Mouse (Mus musculus) sigmoid colon, adult 10 weeks (tissue): Measurements from ENCODE around the gene Gm340. TPM values are rescaled to one million over a fixed set of nuclear protein-coding genes. Genes with fewer than 3 reads are reported as not detected.

Experiments used
- polyA plus RNA-seq: library from polyadenylated mRNA; stranded (reverse); fragments of 350-450 nt; fragmentation: Illumina TruSeq; extraction: RNeasy Lipid Tissue Mini Kit (QIAGEN cat#74804); gene quantifications from one replicate; pipeline ENCODE4 v1.2.3, GENCODE M21; 2014; ENCODE audit warnings: low read depth, low replicate concordance

The Gm340 gene
- 2.3 TPM for polyA plus RNA-seq

DNA sequence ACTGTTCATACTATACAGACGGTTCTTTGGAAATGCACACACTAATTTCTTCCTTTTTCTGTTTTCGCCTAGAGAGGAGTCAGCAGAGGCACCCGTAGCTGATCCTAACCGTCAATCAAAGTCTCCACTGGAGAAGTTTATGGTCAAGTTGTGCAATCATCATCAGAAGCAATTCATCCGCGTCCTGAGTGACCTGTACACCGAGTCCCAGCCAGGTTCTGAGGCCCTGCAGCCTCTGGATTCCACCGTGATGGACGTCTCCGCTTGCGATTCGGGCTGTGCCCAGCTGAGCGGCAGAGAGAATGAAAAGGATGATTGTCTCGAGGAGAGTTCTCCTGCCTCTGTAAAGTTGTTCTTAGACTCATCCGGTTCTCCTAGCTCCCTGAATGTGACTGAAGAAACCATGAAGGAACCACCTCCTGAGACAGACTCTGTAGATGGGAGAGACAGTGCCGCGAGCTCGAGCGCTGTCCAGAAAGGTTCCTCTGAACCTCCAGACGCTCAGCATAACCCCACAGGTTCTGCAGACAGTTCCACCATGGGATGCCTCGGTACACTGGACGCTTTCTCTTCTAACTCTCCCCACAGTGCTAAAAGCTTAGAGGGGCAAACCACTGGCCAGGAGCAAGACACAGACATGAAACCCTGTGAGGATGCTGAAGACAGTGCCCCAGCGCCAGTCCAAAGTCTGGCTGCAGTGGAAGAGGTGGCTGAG is at the start of gene Gm340:
Gene Gm340, plus strand, starts transcription at position 665 of the 715 bp plus-strand sequence.

Other genes with a start within 250 kb of the Gm340 start
- gene Pik3ap1, start 197.3 kb upstream of the Gm340 start, polyA plus RNA-seq = 5.3 TPM
- gene Lcor, start 99.7 kb upstream of the Gm340 start, polyA plus RNA-seq = 31.4 TPM
- not detected for gene Slit1, start 161.3 kb downstream of the Gm340 start, polyA plus RNA-seq
- 4.9 TPM for gene Arhgap19, start 219.7 kb downstream of the Gm340 start, polyA plus RNA-seq
- gene Frat1, start 247.6 kb downstream of the Gm340 start, polyA plus RNA-seq = 3.8 TPM